Mouse (Mus musculus): ENCODE data around the gene Armc2.

GRCm38 (mm10) chr10:41891312-41891711 lies 126.9 kb downstream of the Armc2 start:
- TF ChIP-seq CTCF (IDR thresholded peaks at IDR 0.05; ENCODE audit: borderline replicate concordance, extremely low read depth, insufficient read depth, insufficient read length) (no peak), POLR2A (IDR thresholded peaks at IDR 0.05; ENCODE audit: borderline replicate concordance, extremely low read depth, insufficient read depth, insufficient read length, poor library complexity, severe bottlenecking) (no peak)
